Mouse (Mus musculus): ENCODE data around the gene Gramd1c. TPM values are rescaled to one million over a fixed set of nuclear protein-coding genes. Genes with fewer than 3 reads are reported as not detected.

Gene Gramd1c
- polyA plus RNA-seq (2012; fragmentation: generic; extraction: Trizol) = under 1 TPM; 0.01 to 0.39 TPM

DNA sequence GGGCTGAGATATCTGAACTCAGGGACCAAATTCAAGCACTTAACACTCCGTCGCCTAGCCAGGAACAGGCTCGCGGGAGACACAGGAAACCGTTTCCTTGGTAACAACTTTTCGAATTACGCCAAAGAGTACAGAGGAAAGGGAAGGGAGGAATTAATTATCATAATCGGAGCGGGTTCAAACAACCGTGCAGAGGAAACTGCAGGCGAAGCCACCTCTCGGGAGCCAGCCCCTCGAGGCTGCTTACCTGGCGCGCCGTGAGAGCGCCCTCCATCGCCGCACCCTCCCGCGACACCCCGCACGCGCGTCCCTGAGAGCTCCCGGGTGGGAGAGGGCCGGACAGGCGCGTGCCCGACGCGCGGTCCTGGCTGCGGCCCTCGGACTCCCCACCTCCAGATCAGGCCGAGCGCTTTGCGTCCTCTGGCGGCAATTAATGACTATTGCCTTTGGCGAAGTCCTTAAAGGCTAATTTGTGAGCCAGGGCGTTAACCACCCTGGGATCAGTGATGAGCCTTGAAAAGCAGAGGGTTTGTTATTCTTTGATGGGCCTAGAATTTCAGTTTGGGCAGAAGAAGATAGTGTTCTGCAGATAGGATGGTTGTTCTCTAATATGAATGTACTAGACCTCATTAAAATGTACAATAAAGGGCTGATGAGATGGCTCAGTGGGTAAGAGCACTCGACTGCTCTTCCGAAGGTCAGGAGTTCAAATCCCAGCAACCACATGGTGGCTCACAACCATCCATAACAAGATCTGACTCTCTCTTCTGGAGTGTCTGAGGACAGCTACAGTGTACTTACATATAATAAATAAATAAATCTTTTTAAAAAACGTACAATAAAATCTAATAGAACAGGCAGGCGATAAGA lies at the start of gene Gramd1c:
Gene Gramd1c, minus strand, starts transcription at position 321 of the 870 bp plus-strand sequence.

DNA sequence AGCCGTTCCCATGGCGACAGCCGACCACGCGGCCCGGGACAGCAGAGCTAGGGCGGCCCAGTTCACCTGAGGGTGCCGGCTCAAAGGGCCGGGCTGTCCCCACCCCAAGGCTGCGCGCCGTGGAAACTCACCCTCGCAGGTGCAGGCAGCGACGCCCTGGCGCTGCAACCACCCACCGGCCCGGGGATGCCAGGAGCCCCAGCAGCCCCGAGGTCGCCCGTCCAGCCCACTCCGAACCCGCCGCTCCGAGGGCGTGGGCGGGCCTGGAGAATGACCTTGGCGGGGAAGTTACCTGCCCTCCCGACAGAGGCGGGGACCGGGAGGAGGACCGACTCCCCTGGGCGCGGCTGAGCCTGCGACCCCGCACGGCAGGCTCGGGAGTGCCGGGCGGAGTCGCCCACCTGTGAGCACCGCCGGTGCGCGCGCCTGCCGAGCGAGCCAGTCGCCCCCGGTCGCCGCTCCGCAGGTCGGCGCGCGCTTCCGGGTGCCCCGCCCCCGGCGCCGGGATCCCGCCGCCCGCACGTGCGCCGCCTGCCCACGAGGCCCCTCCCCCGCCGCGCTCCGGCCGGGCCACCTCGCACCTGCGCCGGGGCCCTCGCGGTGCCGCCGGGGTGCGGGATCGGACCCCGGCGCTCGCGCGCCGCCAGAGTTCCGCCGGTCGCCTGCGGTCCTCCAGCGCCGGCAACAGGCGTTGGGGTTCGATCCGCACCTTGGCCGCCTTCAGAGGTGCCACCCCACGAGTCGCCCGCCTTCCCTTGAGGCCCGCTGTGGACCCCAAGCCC lies 83.6 kb downstream of the Gramd1c start, which contains the start of gene Zdhhc23:
Gene Zdhhc23, minus strand, starts transcription at position 464 of the 782 bp plus-strand sequence.

Other genes starting within 250 kb of the Gramd1c start
- gene Ccdc191, start 173.5 kb downstream of the Gramd1c start, polyA plus RNA-seq (2012; fragmentation: generic; extraction: Trizol) = 1 to 10 TPM in 1 of 2 experiments, under 1 TPM in 1; 0.48 to 5.8 TPM
- gene Qtrt2, start 136.5 kb downstream of the Gramd1c start, polyA plus RNA-seq (2012; fragmentation: generic; extraction: Trizol) = 1 to 10 TPM in 1 of 2 experiments, under 1 TPM in 1; 0.40 to 5.4 TPM
- gene Zdhhc23, start 83.6 kb downstream of the Gramd1c start, polyA plus RNA-seq (2012; fragmentation: generic; extraction: Trizol) = under 1 TPM in 1 of 2 experiments, not detected in 1; 0.01 TPM
- 10 to 100 TPM in 1 of 2 experiments, 1 to 10 TPM in 1; 2.5 to 21.0 TPM for gene Atp6v1a, start 76.4 kb upstream of the Gramd1c start, polyA plus RNA-seq (2012; fragmentation: generic; extraction: Trizol)
- gene Naa50, start 76.5 kb upstream of the Gramd1c start, polyA plus RNA-seq (2012; fragmentation: generic; extraction: Trizol) = 1 to 10 TPM; 3.0 to 7.0 TPM
- 1 to 10 TPM in 1 of 2 experiments, under 1 TPM in 1; 0.42 to 1.7 TPM for gene Usf3, start 109.9 kb upstream of the Gramd1c start, polyA plus RNA-seq (2012; fragmentation: generic; extraction: Trizol)

All from C3H10T1/2 (cell line).